Mouse (Mus musculus) heart, embryonic 13.5 days (tissue): ENCODE measurements around the gene Il4. TPM values are rescaled to one million over a fixed set of nuclear protein-coding genes. Genes with fewer than 3 reads are reported as not detected.

Source experiments
- ATAC-seq: fragments of 200-750 bp; cut with Nextera tagmentation; 2 replicates; pipeline ENCODE4 v1.8.0; 2017; ENCODE audit warnings: moderate TSS enrichment; ENCODE audit not compliant: insufficient number of reproducible peaks, low FRiP score, low TSS enrichment; ENCODE audit errors: extremely low read depth
- H3K27ac ChIP-seq: fragments of 300-500 bp; sonication (generic); replicated peaks from 2 replicates; pipeline ENCODE4 v1.5.1; 2015; ENCODE audit warnings: moderate library complexity, mild to moderate bottlenecking, inconsistent platforms
- H3K27me3 ChIP-seq: fragments of 300-500 bp; sonication (generic); replicated peaks from 2 replicates; pipeline ENCODE4 v1.6.1; 2015; ENCODE audit warnings: mild to moderate bottlenecking, inconsistent platforms
- H3K36me3 ChIP-seq: fragments of 300-500 bp; sonication (generic); 2 replicates; pipeline ENCODE4 v1.6.1; 2015; ENCODE audit warnings: mild to moderate bottlenecking, inconsistent platforms
- H3K4me1 ChIP-seq: fragments of 300-500 bp; sonication (generic); 2 replicates; pipeline ENCODE4 v1.6.1; 2015; ENCODE audit warnings: inconsistent platforms
- H3K4me2 ChIP-seq: fragments of 300-500 bp; sonication (generic); 2 replicates; pipeline ENCODE4 v1.6.1; 2015; ENCODE audit warnings: inconsistent platforms, mild to moderate bottlenecking, moderate library complexity
- H3K4me3 ChIP-seq: fragments of 300-500 bp; sonication (generic); 2 replicates; pipeline ENCODE4 v1.5.1; 2015; ENCODE audit warnings: moderate library complexity, mild to moderate bottlenecking, inconsistent platforms
- H3K9ac ChIP-seq: fragments of 300-500 bp; sonication (generic); 2 replicates; pipeline ENCODE4 v1.6.1; 2015; ENCODE audit warnings: inconsistent platforms, mild to moderate bottlenecking, moderate library complexity
- H3K9me3 ChIP-seq: fragments of 300-500 bp; sonication (generic); 2 replicates; pipeline ENCODE4 v1.6.1; 2016; ENCODE audit warnings: inconsistent platforms
- WGBS: fragments of 180-500 bp; shearing (Covaris S2); methylation state at CpG from one replicate; pipeline ENCODE4 v1.1.7; 2015; ENCODE audit warnings: mixed read lengths; 5-methylcytosine and 5-hydroxymethylcytosine counted together
- polyA plus RNA-seq: library from polyadenylated mRNA; unstranded; fragments of >200 nt; fragmentation: Nextera tagmentation; extraction: Ambion mirVana; gene quantifications from 2 replicates; pipeline ENCODE4 v1.2.1, GENCODE M21; 2015

Il4 gene
- polyA plus RNA-seq, 1 experiment from 2014 or later, result 0.40 TPM

DNA sequence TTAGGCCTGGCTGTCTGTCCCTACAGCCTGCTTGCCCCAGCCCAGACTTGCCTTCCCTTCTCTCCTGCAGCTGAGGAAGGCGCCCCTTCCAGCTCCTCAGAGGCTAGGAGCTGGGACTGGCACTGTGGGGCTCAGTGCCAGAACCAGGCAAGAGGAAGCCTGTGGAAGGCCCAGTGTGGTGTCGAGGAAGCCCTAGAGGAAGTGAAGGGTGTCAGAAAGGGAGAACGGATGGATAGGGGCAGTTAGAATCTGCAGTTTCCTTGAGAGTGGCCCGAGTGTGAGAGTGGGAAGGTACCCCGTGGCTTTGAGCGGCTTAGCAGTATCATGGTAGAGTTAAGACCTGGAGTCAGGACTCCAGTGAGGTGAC is 4.0 kb upstream of the Il4 start:
- ATAC-seq, result no peak
- Histone ChIP-seq H3K9ac (no peak overlapping the region), H3K9me3 (no peaks in the 10 kb centered on the region), H3K27me3 (0 out of 2 replicates have a peak, but pooled peaks cover 5% of the 10 kb centered on the region), H3K4me3 (no peak overlapping the region), H3K27ac (no peak overlapping the region), H3K4me1 (peaks cover 14% of the 10 kb centered on the region), H3K36me3 (no peaks in the 10 kb centered on the region), H3K4me2 (no peak overlapping the region)
- 69% methylated on average over 6 of the region's 6 CpGs for WGBS

GRCm38 (mm10) chr11:53621582-53622439 is 3.3 kb upstream of the Il4 start:
- H3K36me3 ChIP-seq, result no peaks in the 10 kb centered on the region
- H3K9ac ChIP-seq, result no peak overlapping the region
- H3K4me3 ChIP-seq, result no peak overlapping the region
- H3K4me1 ChIP-seq, result peaks cover 8% of the 10 kb centered on the region
- H3K27me3 ChIP-seq, result 0 out of 2 replicates have a peak, but pooled peaks cover 5% of the 10 kb centered on the region
- no peaks in the 10 kb centered on the region for H3K9me3 ChIP-seq
- no peak overlapping the region for H3K27ac ChIP-seq
- ATAC-seq, result no peak
- 75% methylated on average over 11 of the region's 11 CpGs for WGBS
- H3K4me2 ChIP-seq, result no peak overlapping the region

GRCm38 (mm10) chr11:53620094-53620493 is 1.6 kb upstream of the Il4 start:
- Histone ChIP-seq H3K27me3 (0 out of 2 replicates have a peak, but pooled peaks cover under 1% of the 10 kb centered on the region), H3K27ac (no peak overlapping the region), H3K9me3 (no peaks in the 10 kb centered on the region), H3K36me3 (no peaks in the 10 kb centered on the region), H3K4me1 (0 out of 2 replicates have a peak, but pooled peaks cover 4% of the 10 kb centered on the region), H3K9ac (no peak overlapping the region), H3K4me2 (no peak overlapping the region), H3K4me3 (no peak overlapping the region)
- ATAC-seq, result no peak
- 77% methylated on average over 4 of the region's 4 CpGs for WGBS

- H3K36me3 ChIP-seq, result no peaks in the 10 kb centered on the region
- no peak overlapping the region for H3K9ac ChIP-seq
- H3K4me1 ChIP-seq, result 0 out of 2 replicates have a peak, but pooled peaks cover 4% of the 10 kb centered on the region
- H3K27ac ChIP-seq, result no peak overlapping the region
- H3K27me3 ChIP-seq, result no peaks in the 10 kb centered on the region
- no peak overlapping the region for H3K4me3 ChIP-seq
- H3K9me3 ChIP-seq, result no peaks in the 10 kb centered on the region
- H3K4me2 ChIP-seq, result no peak overlapping the region
- ATAC-seq, result no peak
- WGBS, result 59% methylated on average over 6 of the region's 6 CpGs
Observed at GRCm38 (mm10) chr11:53619428-53619827, 959 bp upstream of the Il4 start.

DNA sequence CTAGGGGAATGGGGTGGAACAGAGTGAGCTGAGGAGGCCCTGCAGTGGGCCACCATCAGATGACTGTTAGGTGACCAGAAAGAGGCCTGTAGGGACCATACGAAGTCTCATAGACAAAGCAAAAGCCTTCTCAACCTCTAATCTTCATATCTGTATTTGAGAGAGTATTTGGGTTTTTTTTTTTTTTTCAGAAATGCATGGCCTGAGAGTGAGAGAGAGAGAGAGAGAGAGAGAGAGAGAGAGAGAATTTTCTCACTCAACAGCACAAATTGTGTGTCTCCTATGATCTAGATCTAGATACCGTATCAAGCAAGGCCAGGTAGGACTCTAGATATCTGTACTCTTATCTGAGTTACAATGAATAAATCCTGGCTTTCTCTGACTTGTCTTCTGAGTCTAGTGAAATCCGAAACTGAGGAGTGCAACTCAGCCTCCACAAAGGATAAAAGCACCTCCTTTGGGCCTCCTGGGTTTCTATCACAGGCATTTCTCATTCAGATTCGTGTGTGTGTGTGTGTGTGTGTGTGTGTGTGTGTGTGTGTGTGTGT is 833 bp downstream of the Il4 start:
- no peaks in the 10 kb centered on the region for H3K9me3 ChIP-seq
- 0 out of 2 replicates have a peak, but pooled peaks cover 4% of the 10 kb centered on the region for H3K4me1 ChIP-seq
- H3K4me2 ChIP-seq, result no peak overlapping the region
- ATAC-seq, result no peak
- H3K36me3 ChIP-seq, result no peaks in the 10 kb centered on the region
- H3K27ac ChIP-seq, result no peak overlapping the region
- no peak overlapping the region for H3K4me3 ChIP-seq
- 71% methylated on average over 4 of the region's 4 CpGs for WGBS
- no peaks in the 10 kb centered on the region for H3K27me3 ChIP-seq
- H3K9ac ChIP-seq, result no peak overlapping the region

GRCm38 (mm10) chr11:53616748-53617558 is 1.5 kb downstream of the Il4 start:
- Histone ChIP-seq H3K4me1 (0 out of 2 replicates have a peak, but pooled peaks cover 4% of the 10 kb centered on the region), H3K4me3 (no peak overlapping the region), H3K9me3 (no peaks in the 10 kb centered on the region), H3K27me3 (no peaks in the 10 kb centered on the region), H3K27ac (no peak overlapping the region), H3K4me2 (no peak overlapping the region), H3K9ac (no peak overlapping the region), H3K36me3 (no peaks in the 10 kb centered on the region)
- 72% methylated on average over 8 of the region's 8 CpGs for WGBS
- ATAC-seq, result no peak

DNA sequence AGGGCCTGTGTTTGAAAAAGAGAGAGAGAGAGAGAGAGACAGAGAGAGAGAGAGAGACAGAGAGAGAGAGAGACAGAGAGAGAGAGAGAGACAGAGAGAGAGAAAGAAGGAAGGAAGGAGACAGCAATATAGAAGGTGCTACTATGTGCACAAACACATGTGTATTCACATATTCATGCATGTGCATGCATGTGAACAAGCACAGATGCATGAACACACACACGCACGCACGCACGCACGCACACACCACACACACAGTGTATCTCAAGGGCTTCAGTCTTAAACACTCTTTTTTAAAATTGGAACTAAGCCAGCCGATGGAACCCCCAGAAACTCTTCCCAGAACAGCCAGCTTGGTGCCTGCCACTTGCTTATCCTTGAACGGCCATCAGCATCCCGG is 2.9 kb downstream of the Il4 start:
- 85% methylated on average over 8 of the region's 8 CpGs for WGBS
- Histone ChIP-seq H3K4me1 (no peaks in the 10 kb centered on the region), H3K36me3 (no peaks in the 10 kb centered on the region), H3K4me3 (no peak overlapping the region), H3K4me2 (no peak overlapping the region), H3K9ac (no peak overlapping the region), H3K27me3 (no peaks in the 10 kb centered on the region), H3K9me3 (no peaks in the 10 kb centered on the region), H3K27ac (no peak overlapping the region)
- ATAC-seq, result no peak

- no peaks in the 10 kb centered on the region for H3K4me1 ChIP-seq
- 61% methylated on average over 6 of the region's 6 CpGs for WGBS
- no peak overlapping the region for H3K9ac ChIP-seq
Observed at GRCm38 (mm10) chr11:53615172-53615571, 3.3 kb downstream of the Il4 start.

DNA sequence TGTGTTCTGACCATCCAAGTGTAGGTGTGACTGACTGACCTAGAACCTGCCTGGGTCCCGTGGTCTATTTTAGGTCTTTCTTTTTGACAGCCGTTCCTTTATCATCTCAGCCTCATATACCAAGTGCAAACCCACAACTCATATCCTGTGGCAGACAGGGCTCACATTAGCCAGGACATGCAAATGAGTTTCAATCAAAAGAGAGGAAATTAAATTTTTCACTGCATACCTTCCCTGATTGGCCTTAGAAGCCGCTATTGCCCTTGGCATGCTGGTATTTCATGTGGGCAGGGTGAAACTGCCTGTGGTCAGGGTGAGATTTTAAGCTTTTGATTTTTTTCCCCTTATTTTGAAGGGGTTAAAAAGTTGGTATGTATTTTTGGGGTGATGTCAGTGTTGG is 8.8 kb downstream of the Il4 start:
- no peak overlapping the region for H3K27ac ChIP-seq
- peaks cover 10% of the 10 kb centered on the region; the same call in 1 of the 2 replicates for H3K4me1 ChIP-seq
- WGBS, result 54% methylated on average over 3 of the region's 3 CpGs
- H3K4me2 ChIP-seq, result no peak overlapping the region
- H3K9ac ChIP-seq, result no peak overlapping the region
- H3K27me3 ChIP-seq, result no peaks in the 10 kb centered on the region; the same call in 1 of the 2 replicates
- ATAC-seq, result no peak
- H3K36me3 ChIP-seq, result no peaks in the 10 kb centered on the region
- H3K9me3 ChIP-seq, result no peaks in the 10 kb centered on the region
- H3K4me3 ChIP-seq, result no peak overlapping the region

More at GRCm38 (mm10) chr11:53615172-53615571, 3.3 kb downstream of the Il4 start:
- no peak overlapping the region for H3K4me3 ChIP-seq
- no peak overlapping the region for H3K27ac ChIP-seq
- H3K4me2 ChIP-seq, result no peak overlapping the region
- H3K36me3 ChIP-seq, result no peaks in the 10 kb centered on the region
- H3K27me3 ChIP-seq, result no peaks in the 10 kb centered on the region
- no peaks in the 10 kb centered on the region for H3K9me3 ChIP-seq
- no peak for ATAC-seq

GRCm38 (mm10) chr11:53609231-53609630 is 9.2 kb downstream of the Il4 start:
- peaks cover 10% of the 10 kb centered on the region; the same call in 1 of the 2 replicates for H3K4me1 ChIP-seq
- H3K9ac ChIP-seq, result no peak overlapping the region
- no peak overlapping the region for H3K4me3 ChIP-seq
- WGBS, result 78% methylated on average over 6 of the region's 6 CpGs
- no peaks in the 10 kb centered on the region; the same call in 1 of the 2 replicates for H3K27me3 ChIP-seq
- no peak for ATAC-seq
- H3K4me2 ChIP-seq, result no peak overlapping the region
- H3K36me3 ChIP-seq, result no peaks in the 10 kb centered on the region
- H3K9me3 ChIP-seq, result no peaks in the 10 kb centered on the region
- no peak overlapping the region for H3K27ac ChIP-seq

GRCm38 (mm10) chr11:53605609-53606008 is 12.9 kb downstream of the Il4 start:
- H3K9ac ChIP-seq, result no peak overlapping the region
- no peak for ATAC-seq

More at GRCm38 (mm10) chr11:53605609-53606008, 12.9 kb downstream of the Il4 start:
- Histone ChIP-seq H3K27me3 (no peaks in the 10 kb centered on the region; the same call in 1 of the 2 replicates), H3K36me3 (peaks cover 10% of the 10 kb centered on the region), H3K9me3 (no peaks in the 10 kb centered on the region), H3K4me1 (peaks cover 10% of the 10 kb centered on the region; the same call in 1 of the 2 replicates), H3K4me3 (0 out of 2 replicates have a peak overlapping the region, but pooled peaks have one; percentile 1), H3K27ac (no peak overlapping the region), H3K4me2 (peak overlapping the region; percentile 53)
- WGBS, result 8% methylated on average over 12 of the region's 12 CpGs
